Mouse (Mus musculus) cerebellum, postnatal 4 days (tissue): ENCODE measurements at regions not wholly inside any gene's neighbourhood (a gene's known extent, or its start where the extent isn't known, plus 50 kb on each side); places are given as distances from the start of the nearest gene placed in this dataset.

Source experiments
- DNase-seq, 2 experiments: peaks; one replicate each; pipeline ENCODE4 v3.0.0; 2022; ENCODE audit warnings: low spot score in 2 of 2, mixed read lengths in 1 of 2

- no peak for DNase-seq
Measured at GRCm38 (mm10) chr5:118458727-118459390, 101.6 kb upstream of the Med13l start.

- DNase-seq = no peak
Measured at GRCm38 (mm10) chr5:118459391-118459792, 101.1 kb upstream of the Med13l start.

- no peak for DNase-seq
Measured at GRCm38 (mm10) chr5:118461967-118462366, 98.5 kb upstream of the Med13l start.

- DNase-seq = no peak
Measured at GRCm38 (mm10) chr5:118464931-118465801, 95.3 kb upstream of the Med13l start.

- DNase-seq = no peak
Measured at GRCm38 (mm10) chr5:118465991-118466750, 94.3 kb upstream of the Med13l start.

GRCm38 (mm10) chr5:118468739-118469138, 91.7 kb upstream of the Med13l start:
- no peak for DNase-seq

- DNase-seq = no peak
Measured at GRCm38 (mm10) chr5:118471569-118471968, 88.9 kb upstream of the Med13l start.

GRCm38 (mm10) chr5:118472291-118472690, 88.2 kb upstream of the Med13l start:
- DNase-seq = no peak

GRCm38 (mm10) chr5:118473128-118473730, 87.2 kb upstream of the Med13l start:
- DNase-seq = no peak

- DNase-seq = no peak
Measured at GRCm38 (mm10) chr5:118476597-118476996, 83.9 kb upstream of the Med13l start.

- no peak for DNase-seq
Measured at GRCm38 (mm10) chr5:118477131-118478119, 83.1 kb upstream of the Med13l start.

GRCm38 (mm10) chr5:118478120-118478768, 82.2 kb upstream of the Med13l start:
- peak in 1 of 2 experiments; percentile 42 for DNase-seq

- DNase-seq = no peak
Measured at GRCm38 (mm10) chr5:118480000-118480399, 80.5 kb upstream of the Med13l start.

- no peak for DNase-seq
Measured at GRCm38 (mm10) chr5:118480965-118481793, 79.3 kb upstream of the Med13l start.

- no peak for DNase-seq
Measured at GRCm38 (mm10) chr5:118481794-118482049, 78.8 kb upstream of the Med13l start.

GRCm38 (mm10) chr5:118482598-118482997, 77.9 kb upstream of the Med13l start:
- no peak for DNase-seq

- DNase-seq = no peak
Measured at GRCm38 (mm10) chr5:118483001-118483400, 77.5 kb upstream of the Med13l start.

GRCm38 (mm10) chr5:118483532-118483931, 76.9 kb upstream of the Med13l start:
- DNase-seq = no peak

GRCm38 (mm10) chr5:118485191-118485590, 75.3 kb upstream of the Med13l start:
- no peak for DNase-seq
